Mouse (Mus musculus): Measurements from ENCODE around the gene Akap2.

DNA sequence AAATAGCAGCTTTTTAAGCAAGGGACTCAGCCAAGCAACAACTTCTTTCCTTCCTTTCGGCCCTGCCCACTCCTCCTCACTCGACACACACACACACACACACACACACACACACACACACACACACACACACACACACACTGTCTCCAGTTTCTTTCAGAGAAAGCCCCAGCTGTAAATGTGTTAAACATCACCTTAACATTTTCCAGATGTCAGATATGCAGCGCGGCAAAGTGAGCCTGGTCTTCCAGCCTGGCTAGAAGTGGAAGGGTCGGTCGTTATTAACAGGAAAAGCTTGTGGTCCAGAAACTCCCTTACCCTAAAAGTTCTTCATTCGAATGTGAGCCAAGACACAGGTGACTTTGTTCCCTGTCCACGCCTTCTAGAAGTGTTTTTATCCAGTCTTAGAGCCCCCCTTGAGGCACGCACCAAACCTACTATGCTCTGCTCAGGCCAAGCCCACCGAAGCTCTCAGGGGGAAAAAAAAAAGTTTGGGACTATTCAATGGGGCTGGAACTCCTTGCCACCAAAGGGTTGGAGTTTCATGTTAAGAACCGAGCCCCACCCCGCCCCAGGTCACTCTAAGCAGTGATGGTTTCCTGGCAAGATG, 129.0 kb downstream of the Akap2 start:
- TF ChIP-seq POLR2A (IDR thresholded peaks at IDR 0.05; ENCODE audit: borderline replicate concordance, extremely low read depth, low read depth, low read length) = no peak
- no peak for TF ChIP-seq CTCF (IDR thresholded peaks at IDR 0.05; ENCODE audit: insufficient read depth, low read length)
